In genomic region chr15:83154309-83154708, GRCm38 (mm10) we compare ENCODE assay signal across 20 mouse cellular contexts.
"Had no signal": no experiment of that assay in that cellular context is flagged by ENCODE, and none has a peak within 500 bp of the region (broad histone marks: within the 10 kb centered on the region; RNA-seq: fewer than 3 reads in every experiment).

No protein-coding gene starts in this region.

- H3K4me3 ChIP-seq: heart, embryonic 10.5 days; heart, embryonic 13.5 days; heart, embryonic 15.5 days; hindbrain, embryonic 13.5 days; hindbrain, embryonic 15.5 days; kidney, embryonic 15.5 days; limb, embryonic 13.5 days; limb, embryonic 15.5 days; liver, embryonic 12.5 days had no signal

- DNase-seq: gastrocnemius, postnatal 14 days; gastrocnemius, postnatal 36 days; heart, adult 18-20 months; kidney, adult 11 months; kidney, adult 2 months; kidney, adult 9 months; kidney, postnatal 14 days; kidney, postnatal 36 days; layer of hippocampus, adult 9-11 months; layer of hippocampus, postnatal 36 days; left cerebral cortex, postnatal 4 days had no signal
